Mouse (Mus musculus) hindbrain, embryonic 12.5 days (tissue): ENCODE measurements around the gene Jup. TPM values are rescaled to one million over a fixed set of nuclear protein-coding genes. Genes with fewer than 3 reads are reported as not detected.

ENCODE experiments used
- ATAC-seq: fragments of 200-750 bp; cut with Nextera tagmentation; 2 replicates; pipeline ENCODE4 v1.8.0; 2017; ENCODE audit warnings: moderate TSS enrichment; ENCODE audit not compliant: low FRiP score
- H3K27ac ChIP-seq: fragments of 300-500 bp; sonication (generic); 2 replicates; pipeline ENCODE4 v1.5.1; 2016; ENCODE audit warnings: mild to moderate bottlenecking
- H3K27me3 ChIP-seq: fragments of 300-500 bp; sonication (generic); 2 replicates; pipeline ENCODE4 v1.6.1; 2016; ENCODE audit warnings: mild to moderate bottlenecking
- H3K36me3 ChIP-seq: fragments of 300-500 bp; sonication (generic); 2 replicates; pipeline ENCODE4 v1.6.1; 2016; ENCODE audit warnings: mild to moderate bottlenecking
- H3K4me1 ChIP-seq: fragments of 300-500 bp; sonication (generic); 2 replicates; pipeline ENCODE4 v1.6.1; 2016
- H3K4me2 ChIP-seq: fragments of 300-500 bp; sonication (generic); replicated peaks from 2 replicates; pipeline ENCODE4 v1.6.1; 2016; ENCODE audit warnings: mild to moderate bottlenecking
- H3K4me3 ChIP-seq: fragments of 300-500 bp; sonication (generic); 2 replicates; pipeline ENCODE4 v1.5.1; 2016; ENCODE audit warnings: mild to moderate bottlenecking
- H3K9ac ChIP-seq: fragments of 300-500 bp; sonication (generic); 2 replicates; pipeline ENCODE4 v1.6.1; 2016; ENCODE audit warnings: mild to moderate bottlenecking, moderate library complexity
- H3K9me3 ChIP-seq: fragments of 300-500 bp; sonication (generic); replicated peaks from 2 replicates; pipeline ENCODE4 v1.6.1; 2016; ENCODE audit warnings: mild to moderate bottlenecking
- WGBS: fragments of 180-500 bp; shearing (Covaris S2); methylation state at CpG from one replicate; pipeline ENCODE4 v1.1.7; 2016; 5-methylcytosine and 5-hydroxymethylcytosine counted together
- polyA plus RNA-seq: library from polyadenylated mRNA; unstranded; fragments of >200 nt; fragmentation: Nextera tagmentation; extraction: Ambion mirVana; gene quantifications from 2 replicates; pipeline ENCODE4 v1.2.1, GENCODE M21; 2016

The Jup gene
- polyA plus RNA-seq, 1 experiment from 2014 or later = 64.0 TPM

- Histone ChIP-seq H3K9ac (no peak overlapping the region), H3K4me3 (no peak overlapping the region), H3K27me3 (no peaks in the 10 kb centered on the region), H3K27ac (no peak overlapping the region), H3K4me1 (peaks cover 9% of the 10 kb centered on the region), H3K36me3 (0 out of 2 replicates have a peak, but pooled peaks cover 13% of the 10 kb centered on the region), H3K4me2 (no peak overlapping the region), H3K9me3 (no peaks in the 10 kb centered on the region)
- 86% methylated on average over 7 of the region's 7 CpGs for WGBS
- no peak for ATAC-seq
Measured at GRCm38 (mm10) chr11:100423836-100424235, 26.3 kb upstream of the Jup start.

GRCm38 (mm10) chr11:100421537-100421936, 24.0 kb upstream of the Jup start:
- no peak overlapping the region for H3K4me3 ChIP-seq
- H3K4me1 ChIP-seq = peaks cover 9% of the 10 kb centered on the region
- H3K9me3 ChIP-seq = no peaks in the 10 kb centered on the region
- no peak overlapping the region for H3K27ac ChIP-seq
- WGBS = 40% methylated on average over 8 of the region's 8 CpGs
- no peak for ATAC-seq
- H3K4me2 ChIP-seq = no peak overlapping the region
- H3K27me3 ChIP-seq = peaks cover 5% of the 10 kb centered on the region; the same call in 1 of the 2 replicates
- no peak overlapping the region for H3K9ac ChIP-seq
- 0 out of 2 replicates have a peak, but pooled peaks cover 13% of the 10 kb centered on the region for H3K36me3 ChIP-seq

- peak within 1 kb of the TSS; percentile 63 for H3K4me2 ChIP-seq
- H3K9me3 ChIP-seq = no peaks in the 10 kb centered on the region
- H3K27ac ChIP-seq = peak within 1 kb of the TSS; percentile 68
- peak within 1 kb of the TSS; percentile 63 for H3K9ac ChIP-seq
- peaks cover 20% of the 10 kb centered on the region for H3K4me1 ChIP-seq
- H3K4me3 ChIP-seq = peak within 1 kb of the TSS; percentile 51
- no peaks in the 10 kb centered on the region for H3K36me3 ChIP-seq
- H3K27me3 ChIP-seq = peaks cover 35% of the 10 kb centered on the region
- ATAC-seq = peak; percentile 38
- under 1% methylated on average over 31 of the region's 31 CpGs for WGBS
Measured at GRCm38 (mm10) chr11:100414914-100415822, 17.6 kb upstream of the Jup start, which contains the start of gene Fkbp10. TSS of gene Fkbp10 (plus strand) at chr11:100415697.

GRCm38 (mm10) chr11:100414021-100414913, 16.7 kb upstream of the Jup start, which contains the start of gene P3h4:
TSS of gene P3h4 (minus strand) at chr11:100414836.
- peaks cover 20% of the 10 kb centered on the region for H3K4me1 ChIP-seq
- peak; percentile 93 for ATAC-seq
- no peaks in the 10 kb centered on the region for H3K36me3 ChIP-seq
- H3K4me2 ChIP-seq = peak within 1 kb of the TSS; percentile 63
- peak within 1 kb of the TSS; percentile 51 for H3K4me3 ChIP-seq
- H3K9ac ChIP-seq = peak within 1 kb of the TSS; percentile 63
- WGBS = 2% methylated on average over 93 of the region's 93 CpGs
- peaks cover 35% of the 10 kb centered on the region for H3K27me3 ChIP-seq
- no peaks in the 10 kb centered on the region for H3K9me3 ChIP-seq
- peak within 1 kb of the TSS; percentile 68 for H3K27ac ChIP-seq

- ATAC-seq = 0 out of 2 replicates have a peak, but pooled peaks have one; percentile 6
- Histone ChIP-seq H3K4me3 (peak overlapping the region; percentile 51), H3K27ac (no peak overlapping the region), H3K9me3 (no peaks in the 10 kb centered on the region), H3K4me2 (peak overlapping the region; percentile 63), H3K36me3 (0 out of 2 replicates have a peak, but pooled peaks cover 3% of the 10 kb centered on the region), H3K4me1 (peaks cover 20% of the 10 kb centered on the region), H3K27me3 (peaks cover 35% of the 10 kb centered on the region), H3K9ac (peak overlapping the region; percentile 63)
- 85% methylated on average over 10 of the region's 11 CpGs for WGBS
Measured at GRCm38 (mm10) chr11:100413541-100413940, 16.0 kb upstream of the Jup start.

- peaks cover 20% of the 10 kb centered on the region for H3K4me1 ChIP-seq
- no peak overlapping the region for H3K27ac ChIP-seq
- no peaks in the 10 kb centered on the region for H3K9me3 ChIP-seq
- no peak overlapping the region for H3K4me2 ChIP-seq
- no peak overlapping the region for H3K9ac ChIP-seq
- H3K27me3 ChIP-seq = peaks cover 31% of the 10 kb centered on the region
- ATAC-seq = no peak
- no peak overlapping the region for H3K4me3 ChIP-seq
- 0 out of 2 replicates have a peak, but pooled peaks cover 6% of the 10 kb centered on the region for H3K36me3 ChIP-seq
- 80% methylated on average over 11 of the region's 11 CpGs for WGBS
Measured at GRCm38 (mm10) chr11:100411736-100412135, 14.2 kb upstream of the Jup start.

GRCm38 (mm10) chr11:100409686-100410085, 12.1 kb upstream of the Jup start:
- WGBS = 79% methylated on average over 3 of the region's 3 CpGs
- H3K27ac ChIP-seq = no peak overlapping the region

GRCm38 (mm10) chr11:100408835-100409462, 11.4 kb upstream of the Jup start:
- Histone ChIP-seq H3K9ac (no peak overlapping the region), H3K36me3 (0 out of 2 replicates have a peak, but pooled peaks cover 6% of the 10 kb centered on the region), H3K4me3 (no peak overlapping the region), H3K4me1 (peaks cover 13% of the 10 kb centered on the region), H3K4me2 (no peak overlapping the region), H3K27ac (no peak overlapping the region), H3K27me3 (peaks cover 7% of the 10 kb centered on the region; the same call in 1 of the 2 replicates), H3K9me3 (no peaks in the 10 kb centered on the region)
- ATAC-seq = no peak
- 89% methylated on average over 12 of the region's 12 CpGs for WGBS

More at GRCm38 (mm10) chr11:100409686-100410085, 12.1 kb upstream of the Jup start:
- H3K36me3 ChIP-seq = 0 out of 2 replicates have a peak, but pooled peaks cover 6% of the 10 kb centered on the region
- no peak overlapping the region for H3K4me3 ChIP-seq
- peaks cover 15% of the 10 kb centered on the region for H3K4me1 ChIP-seq
- no peak for ATAC-seq
- H3K9ac ChIP-seq = no peak overlapping the region
- H3K27me3 ChIP-seq = peaks cover 11% of the 10 kb centered on the region; the same call in 1 of the 2 replicates
- H3K4me2 ChIP-seq = no peak overlapping the region
- H3K9me3 ChIP-seq = no peaks in the 10 kb centered on the region

- WGBS = 48% methylated on average over 10 of the region's 10 CpGs
- H3K27me3 ChIP-seq = 0 out of 2 replicates have a peak, but pooled peaks cover 1% of the 10 kb centered on the region
Measured at GRCm38 (mm10) chr11:100408076-100408834, 10.7 kb upstream of the Jup start.

GRCm38 (mm10) chr11:100406995-100407705, 9.6 kb upstream of the Jup start:
- Histone ChIP-seq H3K27ac (no peak overlapping the region), H3K4me3 (no peak overlapping the region), H3K9ac (no peak overlapping the region), H3K4me1 (peaks cover 11% of the 10 kb centered on the region; the same call in 1 of the 2 replicates), H3K36me3 (0 out of 2 replicates have a peak, but pooled peaks cover 6% of the 10 kb centered on the region), H3K27me3 (no peaks in the 10 kb centered on the region), H3K9me3 (no peaks in the 10 kb centered on the region), H3K4me2 (no peak overlapping the region)
- WGBS = 82% methylated on average over 5 of the region's 5 CpGs
- ATAC-seq = no peak

More at GRCm38 (mm10) chr11:100408076-100408834, 10.7 kb upstream of the Jup start:
- Histone ChIP-seq H3K4me2 (no peak overlapping the region), H3K9me3 (no peaks in the 10 kb centered on the region), H3K9ac (no peak overlapping the region), H3K27ac (no peak overlapping the region), H3K36me3 (0 out of 2 replicates have a peak, but pooled peaks cover 6% of the 10 kb centered on the region), H3K4me3 (no peak overlapping the region), H3K4me1 (peaks cover 13% of the 10 kb centered on the region)
- no peak for ATAC-seq
